Mouse (Mus musculus) liver, embryonic 16.5 days (tissue): ENCODE data around the gene Klk12. TPM values are rescaled to one million over a fixed set of nuclear protein-coding genes. Genes with fewer than 3 reads are reported as not detected.

ENCODE experiments used
- ATAC-seq: fragments of 200-750 bp; cut with Nextera tagmentation; 2 replicates; pipeline ENCODE4 v1.8.0; 2017; ENCODE audit warnings: low read depth, mild to moderate bottlenecking, moderate number of reproducible peaks, moderate library complexity
- H3K27ac ChIP-seq: fragments of 300-500 bp; sonication (generic); 2 replicates; pipeline ENCODE4 v1.5.1; 2014; ENCODE audit warnings: mild to moderate bottlenecking, low read length
- H3K27me3 ChIP-seq: fragments of 300-500 bp; sonication (generic); 2 replicates; pipeline ENCODE4 v1.6.1; 2014; ENCODE audit warnings: low read depth, low read length, mixed read lengths; ENCODE audit not compliant: control insufficient read depth, insufficient read depth
- H3K36me3 ChIP-seq: fragments of 300-500 bp; sonication (generic); 2 replicates; pipeline ENCODE4 v1.6.1; 2014; ENCODE audit warnings: mild to moderate bottlenecking; ENCODE audit not compliant: control insufficient read depth, insufficient read depth
- H3K4me1 ChIP-seq: fragments of 300-500 bp; sonication (generic); 2 replicates; pipeline ENCODE4 v1.6.1; 2014; ENCODE audit warnings: low read depth, low read length, mixed read lengths; ENCODE audit not compliant: control insufficient read depth
- H3K4me2 ChIP-seq: fragments of 300-500 bp; sonication (generic); 2 replicates; pipeline ENCODE4 v1.6.1; 2014; ENCODE audit warnings: low read depth, low read length, mixed read lengths
- H3K4me3 ChIP-seq: fragments of 300-500 bp; sonication (generic); 2 replicates; pipeline ENCODE4 v1.5.1; 2014; ENCODE audit warnings: low read depth, mild to moderate bottlenecking, low read length
- H3K9ac ChIP-seq: fragments of 300-500 bp; sonication (generic); 2 replicates; pipeline ENCODE4 v1.6.1; 2014; ENCODE audit warnings: low read depth, low read length
- H3K9me3 ChIP-seq: fragments of 300-500 bp; sonication (generic); replicated peaks from 2 replicates; pipeline ENCODE4 v1.6.1; 2016; ENCODE audit warnings: low read length; ENCODE audit not compliant: control insufficient read depth
- WGBS: fragments of 180-500 bp; shearing (Covaris S2); extraction: QIAGEN DNeasy Blood & Tissue Kit; methylation state at CpG from one replicate; pipeline ENCODE4 v1.1.7; 2014; ENCODE audit not compliant: insufficient replicate concordance; 5-methylcytosine and 5-hydroxymethylcytosine counted together
- polyA plus RNA-seq: library from polyadenylated mRNA; unstranded; fragments of >200 nt; fragmentation: Nextera tagmentation; extraction: Ambion mirVana; gene quantifications from 2 replicates; pipeline ENCODE4 v1.2.1, GENCODE M21; 2015

The Klk12 gene
- polyA plus RNA-seq = not detected in 2 replicates

GRCm38 (mm10) chr7:43768597-43768996 lies at the start of gene Klk12:
TSS of gene Klk12 (plus strand) at chr7:43768897.
- no peaks in the 10 kb centered on the region for H3K27me3 ChIP-seq
- H3K9ac ChIP-seq = no peak within 1 kb of the TSS
- H3K36me3 ChIP-seq = no peaks in the 10 kb centered on the region
- H3K4me3 ChIP-seq = no peak within 1 kb of the TSS
- WGBS = 60% methylated on average over 4 of the region's 4 CpGs
- no peak within 1 kb of the TSS for H3K27ac ChIP-seq
- H3K4me2 ChIP-seq = no peak within 1 kb of the TSS
- H3K4me1 ChIP-seq = no peaks in the 10 kb centered on the region
- H3K9me3 ChIP-seq = no peaks in the 10 kb centered on the region
- no peak for ATAC-seq

GRCm38 (mm10) chr7:43747788-43748187 lies 20.9 kb upstream of the Klk12 start:
- 9% methylated on average over 1 of the region's 1 CpGs for WGBS
- no peak overlapping the region for H3K27ac ChIP-seq
- no peaks in the 10 kb centered on the region for H3K27me3 ChIP-seq
- no peak overlapping the region for H3K4me3 ChIP-seq
- no peaks in the 10 kb centered on the region for H3K9me3 ChIP-seq
- H3K4me2 ChIP-seq = no peak overlapping the region
- no peak overlapping the region for H3K9ac ChIP-seq
- H3K4me1 ChIP-seq = no peaks in the 10 kb centered on the region
- H3K36me3 ChIP-seq = no peaks in the 10 kb centered on the region
- ATAC-seq = no peak

- no peak overlapping the region for H3K9ac ChIP-seq
- H3K4me3 ChIP-seq = no peak overlapping the region
- no peaks in the 10 kb centered on the region for H3K9me3 ChIP-seq
- no peaks in the 10 kb centered on the region for H3K4me1 ChIP-seq
- H3K27me3 ChIP-seq = no peaks in the 10 kb centered on the region
- WGBS = 26% methylated on average over 2 of the region's 2 CpGs
- no peaks in the 10 kb centered on the region for H3K36me3 ChIP-seq
- ATAC-seq = no peak
- no peak overlapping the region for H3K27ac ChIP-seq
- no peak overlapping the region for H3K4me2 ChIP-seq
Measured at GRCm38 (mm10) chr7:43752806-43753205, 15.9 kb upstream of the Klk12 start.

DNA sequence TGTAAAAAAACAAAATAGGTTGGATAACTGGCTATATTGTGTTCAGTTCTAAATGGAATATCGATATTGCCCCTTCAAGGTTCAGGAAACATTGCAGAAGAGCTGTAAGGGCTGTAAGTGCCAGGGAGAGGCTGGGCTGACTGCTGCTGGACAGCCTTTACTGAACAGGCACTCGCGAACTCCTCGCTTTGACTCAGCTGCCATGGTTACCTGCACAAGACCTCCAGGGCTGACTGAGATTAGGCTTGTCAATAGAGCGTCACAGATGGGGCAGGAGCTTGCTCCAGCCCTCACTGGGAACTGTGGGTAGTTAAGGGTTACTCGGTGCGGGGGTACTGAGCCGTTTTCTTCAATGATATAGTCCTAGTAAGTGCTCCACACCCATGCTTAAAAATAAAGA lies 2.2 kb upstream of the Klk12 start:
- ATAC-seq = no peak
- H3K4me3 ChIP-seq = no peak overlapping the region
- no peaks in the 10 kb centered on the region for H3K4me1 ChIP-seq
- no peaks in the 10 kb centered on the region for H3K27me3 ChIP-seq
- 45% methylated on average over 8 of the region's 8 CpGs for WGBS
- no peak overlapping the region for H3K9ac ChIP-seq
- H3K9me3 ChIP-seq = no peaks in the 10 kb centered on the region
- H3K36me3 ChIP-seq = no peaks in the 10 kb centered on the region
- no peak overlapping the region for H3K4me2 ChIP-seq
- H3K27ac ChIP-seq = no peak overlapping the region

GRCm38 (mm10) chr7:43769636-43770035 lies 939 bp downstream of the Klk12 start:
- H3K4me1 ChIP-seq = no peaks in the 10 kb centered on the region
- H3K9ac ChIP-seq = no peak overlapping the region
- H3K36me3 ChIP-seq = no peaks in the 10 kb centered on the region
- ATAC-seq = no peak
- H3K27ac ChIP-seq = no peak overlapping the region
- no peaks in the 10 kb centered on the region for H3K27me3 ChIP-seq
- H3K9me3 ChIP-seq = no peaks in the 10 kb centered on the region
- WGBS = 79% methylated on average over 8 of the region's 8 CpGs
- H3K4me2 ChIP-seq = no peak overlapping the region
- H3K4me3 ChIP-seq = no peak overlapping the region

DNA sequence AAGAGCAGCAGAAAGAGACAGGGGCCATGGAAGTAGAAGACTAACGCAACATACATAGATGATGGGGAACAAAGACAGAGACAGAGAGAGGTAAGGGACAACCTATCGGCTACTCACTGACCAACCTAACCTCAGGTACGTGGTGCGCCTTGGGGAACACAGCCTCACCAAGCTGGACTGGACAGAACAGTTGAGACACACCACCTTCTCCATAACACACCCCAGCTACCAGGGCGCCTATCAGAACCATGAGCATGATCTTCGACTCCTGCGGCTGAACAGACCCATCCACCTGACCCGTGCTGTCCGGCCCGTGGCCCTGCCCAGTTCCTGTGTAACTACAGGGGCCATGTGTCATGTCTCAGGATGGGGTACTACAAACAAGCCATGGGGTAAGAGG lies 2.0 kb downstream of the Klk12 start:
- no peaks in the 10 kb centered on the region for H3K27me3 ChIP-seq
- H3K4me3 ChIP-seq = no peak overlapping the region
- H3K27ac ChIP-seq = no peak overlapping the region
- no peaks in the 10 kb centered on the region for H3K36me3 ChIP-seq
- no peaks in the 10 kb centered on the region for H3K9me3 ChIP-seq
- no peak for ATAC-seq
- no peak overlapping the region for H3K4me2 ChIP-seq
- WGBS = 76% methylated on average over 10 of the region's 10 CpGs
- no peak overlapping the region for H3K9ac ChIP-seq
- no peaks in the 10 kb centered on the region for H3K4me1 ChIP-seq

- H3K36me3 ChIP-seq = no peaks in the 10 kb centered on the region
- WGBS = 68% methylated on average over 6 of the region's 6 CpGs
- no peak overlapping the region for H3K27ac ChIP-seq
- no peaks in the 10 kb centered on the region for H3K27me3 ChIP-seq
- no peak overlapping the region for H3K4me2 ChIP-seq
- ATAC-seq = no peak
- no peak overlapping the region for H3K9ac ChIP-seq
- no peaks in the 10 kb centered on the region for H3K9me3 ChIP-seq
- H3K4me3 ChIP-seq = no peak overlapping the region
- H3K4me1 ChIP-seq = no peaks in the 10 kb centered on the region
Measured at GRCm38 (mm10) chr7:43771916-43772315, 3.2 kb downstream of the Klk12 start.

DNA sequence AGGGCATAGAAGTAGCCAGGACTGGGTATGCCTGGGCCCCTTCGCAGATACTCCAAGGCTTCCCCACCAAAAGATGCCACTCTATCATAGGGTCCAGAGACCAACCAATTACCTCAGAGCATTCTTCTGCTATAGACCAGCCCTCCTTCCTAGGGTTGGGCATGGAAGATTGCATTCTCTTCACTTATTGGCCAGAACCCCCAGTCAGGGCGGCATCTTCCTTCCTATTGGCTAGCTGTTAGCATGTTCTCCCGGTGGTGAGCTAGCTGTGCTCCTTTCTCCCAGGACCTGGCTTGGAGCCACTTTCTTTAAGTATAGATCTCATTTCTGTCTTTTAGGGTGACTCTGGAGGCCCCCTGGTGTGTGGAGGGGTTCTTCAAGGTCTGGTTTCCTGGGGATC lies 4.2 kb downstream of the Klk12 start:
- no peak for ATAC-seq
- WGBS = 63% methylated on average over 3 of the region's 3 CpGs
- H3K4me2 ChIP-seq = no peak overlapping the region
- H3K4me3 ChIP-seq = no peak overlapping the region
- H3K4me1 ChIP-seq = no peaks in the 10 kb centered on the region
- H3K9ac ChIP-seq = no peak overlapping the region
- no peaks in the 10 kb centered on the region for H3K27me3 ChIP-seq
- H3K27ac ChIP-seq = no peak overlapping the region
- no peaks in the 10 kb centered on the region for H3K36me3 ChIP-seq
- H3K9me3 ChIP-seq = no peaks in the 10 kb centered on the region

DNA sequence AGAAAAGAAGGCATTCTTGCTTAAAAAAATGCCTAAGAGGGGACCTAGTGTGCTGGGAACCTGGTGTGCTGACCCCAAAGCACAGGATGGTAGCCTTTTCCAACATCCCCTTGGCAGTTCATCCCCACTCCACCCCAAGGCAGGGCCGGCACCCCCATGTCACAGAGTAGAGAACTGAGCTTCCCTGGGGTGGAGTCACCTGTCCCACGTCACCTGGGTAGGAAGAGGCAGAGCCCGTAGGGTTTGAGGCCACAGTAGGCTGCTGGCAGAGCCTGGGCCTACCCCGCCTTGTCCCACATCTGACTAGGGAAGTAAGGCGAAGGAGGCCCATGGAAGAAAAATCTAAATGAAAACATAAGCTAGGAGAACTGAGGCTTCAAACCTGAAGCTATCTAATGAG lies 5.7 kb downstream of the Klk12 start, which contains the start of gene Klk11:
Klk11 (plus strand) TSS at position 241 of the 400 bp plus-strand sequence.
- no peaks in the 10 kb centered on the region for H3K9me3 ChIP-seq
- H3K36me3 ChIP-seq = no peaks in the 10 kb centered on the region
- H3K4me3 ChIP-seq = no peak within 1 kb of the TSS
- no peak within 1 kb of the TSS for H3K27ac ChIP-seq
- no peak within 1 kb of the TSS for H3K9ac ChIP-seq
- no peaks in the 10 kb centered on the region for H3K4me1 ChIP-seq
- H3K4me2 ChIP-seq = no peak within 1 kb of the TSS
- ATAC-seq = no peak
- H3K27me3 ChIP-seq = no peaks in the 10 kb centered on the region
- WGBS = 68% methylated on average over 5 of the region's 5 CpGs
